Mouse (Mus musculus): ENCODE results near the gene Hivep1.

Gene Hivep1

DNA sequence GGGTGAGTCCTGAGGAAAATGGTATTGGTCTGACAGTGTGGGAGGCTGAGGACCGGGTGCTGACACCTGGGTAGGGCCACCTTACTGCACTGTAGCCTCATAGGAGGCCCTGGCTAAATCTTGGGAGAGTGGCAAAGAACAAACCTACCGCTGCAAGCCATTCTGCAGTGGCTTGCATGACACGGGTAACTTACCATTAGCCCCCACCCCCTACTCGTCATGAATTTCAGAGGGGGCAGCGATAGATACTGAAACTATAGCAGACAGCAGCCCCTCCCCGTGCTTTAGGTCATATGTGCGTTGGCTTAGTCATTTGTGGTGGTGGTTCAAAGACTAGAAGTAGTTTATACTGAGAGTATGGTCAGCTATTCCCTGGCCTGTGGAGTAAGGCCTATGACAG lies 61.8 kb downstream of the Hivep1 start:
- DNase-seq (ENCODE audit: low read depth), result no peak

DNA sequence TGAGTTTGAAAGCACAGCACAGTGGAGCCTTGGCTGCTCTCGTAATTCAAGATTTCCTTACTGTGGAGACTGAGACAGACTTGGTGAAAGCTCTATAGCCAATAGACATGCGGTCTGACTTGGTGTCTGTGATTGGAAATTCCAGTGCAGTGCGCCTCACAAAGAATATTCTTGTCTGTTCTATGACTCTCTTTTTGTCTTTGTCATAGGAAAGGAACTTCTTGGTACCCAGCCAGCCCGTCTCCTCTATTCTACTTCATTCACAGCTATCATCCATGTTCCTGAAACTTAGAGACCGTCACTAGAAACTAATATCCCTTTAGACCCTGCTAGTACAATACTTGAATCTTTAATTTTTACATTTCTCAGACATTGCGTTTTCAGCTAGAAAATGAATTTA lies 64.5 kb downstream of the Hivep1 start:
- no peak for DNase-seq (ENCODE audit: low read depth)

DNA sequence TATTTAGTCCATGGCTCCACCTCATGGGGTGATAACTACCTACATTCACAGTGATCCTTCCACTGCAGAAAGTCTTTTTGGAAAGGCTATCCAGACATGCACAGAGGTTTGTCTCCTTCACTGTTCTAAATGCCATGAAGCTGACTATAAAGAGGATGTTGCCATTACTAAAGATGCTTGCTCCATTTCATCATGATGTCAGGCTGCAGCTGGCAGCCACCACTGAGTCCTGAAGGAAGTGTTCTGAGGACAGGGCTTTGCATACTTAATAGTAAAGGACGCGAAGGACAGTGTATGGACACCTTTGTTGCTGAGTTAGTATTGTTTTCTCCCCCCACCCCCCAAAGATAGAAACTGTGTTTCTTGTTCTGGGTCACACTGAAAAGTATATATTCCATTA lies 67.2 kb downstream of the Hivep1 start:
- peak; percentile 42 for DNase-seq (ENCODE audit: low read depth)

DNA sequence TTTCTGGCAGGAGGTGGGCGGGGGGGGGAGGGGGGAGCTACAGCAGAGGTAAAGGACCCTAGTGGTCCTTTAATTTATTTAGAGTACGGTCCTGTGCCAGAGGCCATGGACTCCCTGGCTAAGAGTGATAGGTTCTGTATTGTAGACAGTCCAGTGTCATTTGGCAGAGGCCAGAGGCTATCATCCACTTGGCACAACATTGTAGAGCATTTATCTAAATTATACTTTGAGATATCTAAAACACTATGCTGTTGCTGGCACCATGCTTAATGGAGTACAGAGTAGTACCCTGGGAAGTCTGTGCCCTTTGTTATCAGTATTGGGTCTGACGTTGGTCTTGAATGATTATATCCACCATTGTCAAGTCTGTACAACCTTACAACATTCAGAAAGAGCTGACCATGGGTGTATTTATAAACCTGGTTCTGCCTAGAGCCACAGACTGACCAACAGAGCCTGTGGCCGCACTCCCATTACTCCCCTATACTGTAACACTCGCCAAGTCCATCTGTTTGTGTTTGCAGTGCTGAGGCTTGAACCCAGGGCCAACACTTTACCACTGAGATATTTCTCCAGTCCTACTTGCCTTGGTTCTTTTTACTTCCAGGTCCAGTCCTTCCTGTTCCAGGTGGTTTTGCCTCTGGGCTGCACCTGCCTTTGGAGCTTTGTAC lies 69.4 kb downstream of the Hivep1 start:
- DNase-seq (ENCODE audit: low read depth), result no peak

DNA sequence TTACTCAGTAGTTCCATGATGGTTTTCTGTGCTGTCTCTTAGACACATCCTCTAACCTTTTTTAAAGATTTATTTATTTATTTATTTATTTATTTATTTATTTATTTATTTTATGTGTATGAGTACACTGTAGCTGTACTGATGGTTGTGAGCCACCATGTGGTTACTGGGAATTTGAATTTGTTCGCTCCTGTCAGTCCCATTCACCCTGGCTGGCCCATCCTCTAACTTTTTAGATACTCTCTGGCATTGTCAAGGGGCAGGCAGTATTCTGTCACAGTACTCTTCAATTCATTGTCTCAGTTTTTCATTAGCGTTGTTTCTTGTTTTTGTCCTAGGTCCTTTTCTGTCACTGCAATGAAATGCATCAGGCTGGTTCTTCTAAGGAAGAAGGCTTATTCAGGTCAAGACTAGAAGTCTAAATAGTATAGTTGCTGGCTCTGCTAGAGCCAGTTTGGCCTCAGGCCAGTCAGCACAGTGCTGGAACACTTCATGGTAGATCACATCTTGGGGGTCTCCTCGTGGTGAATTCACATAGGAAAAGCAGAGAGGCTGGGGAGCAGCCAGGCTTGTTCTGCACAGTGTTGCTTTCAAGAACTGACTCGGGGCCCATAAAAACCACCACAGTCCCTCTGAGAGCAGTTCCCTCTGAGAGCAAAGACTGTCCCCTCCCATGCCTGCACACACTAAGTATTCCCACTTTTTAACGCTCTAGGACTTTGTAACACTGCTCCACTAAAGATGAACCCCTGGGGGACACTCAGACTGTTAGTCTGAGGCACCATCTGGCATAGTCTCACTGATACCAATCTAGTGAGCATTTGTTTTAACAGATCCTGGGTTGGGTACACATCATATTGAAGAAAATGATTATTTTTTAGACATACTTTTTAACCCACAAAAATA lies 70.2 kb downstream of the Hivep1 start:
- no peak for DNase-seq (ENCODE audit: low read depth)

DNA sequence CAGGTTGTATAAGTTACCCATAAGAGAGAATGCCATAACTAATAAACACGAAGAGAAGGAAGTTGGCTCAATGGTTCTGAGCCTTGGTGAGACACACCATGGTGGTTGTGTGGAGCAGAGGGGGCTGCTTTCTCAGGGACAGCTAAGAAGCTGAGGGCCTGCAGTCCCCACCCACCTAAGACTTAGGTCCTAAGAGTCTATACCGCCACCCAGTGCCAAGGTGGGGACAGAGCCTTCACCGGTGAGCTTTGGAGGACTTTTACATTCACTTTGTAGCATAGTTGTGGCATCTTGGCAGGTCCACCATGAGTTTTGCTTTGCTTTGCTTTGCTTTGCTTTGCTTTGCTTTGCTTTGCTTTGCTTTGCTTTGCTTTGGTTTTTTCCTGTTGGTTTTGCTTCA lies 92.8 kb downstream of the Hivep1 start:
- peak; percentile 51 for DNase-seq (ENCODE audit: low read depth)

DNA sequence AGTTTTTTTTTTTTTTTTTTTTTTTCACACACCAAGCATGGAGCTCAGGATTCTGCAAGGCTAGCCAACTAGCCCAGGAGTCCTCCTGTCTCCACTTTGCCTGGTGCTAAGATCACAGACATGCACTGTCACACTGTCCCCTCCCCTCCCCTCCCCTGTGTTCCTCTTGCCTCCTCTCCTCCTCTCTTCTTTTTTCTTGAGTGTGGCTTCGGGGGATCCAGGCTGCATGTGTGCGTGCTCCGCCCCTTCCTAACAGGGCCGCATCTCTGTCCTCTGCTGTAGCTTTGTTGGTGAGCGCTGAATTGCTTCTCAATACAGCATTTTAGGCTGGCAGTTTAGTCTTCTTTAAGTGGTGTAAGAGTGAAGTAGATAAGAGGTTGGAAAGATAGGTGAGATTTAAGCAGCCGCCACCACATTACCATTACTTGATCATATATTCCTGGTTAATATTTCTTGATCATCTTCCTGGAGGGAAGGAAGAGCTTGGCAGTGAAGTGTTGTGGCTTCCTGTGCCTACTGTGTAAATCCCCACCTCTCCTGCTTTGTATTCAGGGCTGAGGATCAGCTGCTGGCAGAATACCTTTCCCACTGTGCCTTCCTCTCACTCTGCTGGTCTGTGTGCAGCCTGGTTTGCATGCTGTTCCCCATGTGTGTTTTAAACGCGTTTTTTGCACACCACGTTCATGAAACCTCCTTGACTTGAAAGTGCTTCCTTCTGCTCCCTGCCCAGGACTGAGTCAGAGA lies 97.7 kb downstream of the Hivep1 start:
- peak; percentile 35 for DNase-seq (ENCODE audit: low read depth)

DNA sequence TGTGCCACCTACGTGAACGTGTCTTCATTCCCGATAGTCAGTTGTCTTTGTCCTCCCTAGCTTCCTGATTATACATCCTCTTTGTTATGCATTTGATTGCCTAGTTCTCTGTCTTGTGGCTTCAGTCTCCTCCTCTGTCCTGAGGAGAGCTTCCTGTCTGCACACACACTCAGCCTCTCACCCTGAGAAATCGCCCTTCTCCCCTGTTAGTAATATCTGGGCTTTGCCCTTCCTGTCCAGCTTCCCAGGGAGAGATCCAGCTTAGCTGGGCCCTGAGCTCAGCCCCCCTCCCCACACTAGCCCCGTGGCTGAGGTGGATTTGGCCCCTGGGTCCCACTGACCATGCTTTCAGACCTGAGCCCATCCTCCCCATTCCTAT lies 98.2 kb downstream of the Hivep1 start:
- DNase-seq (ENCODE audit: low read depth), result peak; percentile 53

DNA sequence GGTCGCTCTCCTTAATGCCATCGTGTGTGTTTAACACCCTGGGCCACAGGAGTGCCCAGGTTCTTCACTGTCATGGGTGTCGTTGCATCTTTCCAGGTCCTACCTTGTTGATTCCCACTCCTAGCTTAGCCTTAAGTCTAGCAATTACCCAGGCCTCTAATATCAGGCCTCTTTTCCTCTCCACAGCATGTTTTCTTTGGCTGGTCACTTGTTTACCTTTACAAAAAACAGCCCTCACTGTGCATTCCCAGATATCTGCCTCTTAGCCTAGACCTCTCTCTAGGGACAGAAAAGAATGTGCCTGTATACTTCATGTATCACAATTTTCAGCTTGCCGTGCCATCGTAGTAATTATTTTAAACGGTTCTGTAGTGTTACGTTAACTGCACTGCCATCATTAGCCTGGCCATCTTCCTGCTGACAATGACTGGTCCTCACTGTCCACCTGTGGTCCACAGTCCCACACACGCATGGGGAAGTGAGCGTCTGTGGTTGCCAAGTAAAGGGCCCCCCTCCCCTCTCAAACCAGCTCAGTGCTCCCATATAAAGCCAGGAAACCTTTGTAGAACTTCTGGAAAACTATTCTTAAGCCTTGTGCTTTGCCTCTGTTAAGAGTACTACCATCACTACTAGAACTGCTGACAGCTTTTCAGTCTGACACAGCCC lies 98.8 kb downstream of the Hivep1 start:
- DNase-seq (ENCODE audit: low read depth), result no peak

DNA sequence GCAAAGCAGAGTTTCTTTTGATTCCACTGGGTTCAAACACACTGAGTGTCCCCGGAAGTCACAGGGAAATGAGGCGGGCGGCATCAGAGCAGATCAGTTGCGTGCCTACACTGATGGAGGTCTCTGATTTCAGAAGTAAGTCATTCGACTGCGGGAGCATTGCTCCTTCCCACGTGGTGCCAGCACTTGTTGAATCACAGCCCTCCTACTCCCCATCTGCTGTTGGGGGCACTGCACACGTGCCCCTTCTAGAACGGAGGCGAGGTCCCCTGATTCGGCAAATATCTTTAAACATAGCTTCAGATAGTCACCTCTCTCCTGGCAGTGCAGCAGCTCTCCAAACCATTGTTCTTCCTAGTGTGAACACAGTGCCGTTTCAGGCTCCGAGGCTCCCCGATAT lies 106.4 kb downstream of the Hivep1 start:
- no peak for DNase-seq (ENCODE audit: low read depth)

DNA sequence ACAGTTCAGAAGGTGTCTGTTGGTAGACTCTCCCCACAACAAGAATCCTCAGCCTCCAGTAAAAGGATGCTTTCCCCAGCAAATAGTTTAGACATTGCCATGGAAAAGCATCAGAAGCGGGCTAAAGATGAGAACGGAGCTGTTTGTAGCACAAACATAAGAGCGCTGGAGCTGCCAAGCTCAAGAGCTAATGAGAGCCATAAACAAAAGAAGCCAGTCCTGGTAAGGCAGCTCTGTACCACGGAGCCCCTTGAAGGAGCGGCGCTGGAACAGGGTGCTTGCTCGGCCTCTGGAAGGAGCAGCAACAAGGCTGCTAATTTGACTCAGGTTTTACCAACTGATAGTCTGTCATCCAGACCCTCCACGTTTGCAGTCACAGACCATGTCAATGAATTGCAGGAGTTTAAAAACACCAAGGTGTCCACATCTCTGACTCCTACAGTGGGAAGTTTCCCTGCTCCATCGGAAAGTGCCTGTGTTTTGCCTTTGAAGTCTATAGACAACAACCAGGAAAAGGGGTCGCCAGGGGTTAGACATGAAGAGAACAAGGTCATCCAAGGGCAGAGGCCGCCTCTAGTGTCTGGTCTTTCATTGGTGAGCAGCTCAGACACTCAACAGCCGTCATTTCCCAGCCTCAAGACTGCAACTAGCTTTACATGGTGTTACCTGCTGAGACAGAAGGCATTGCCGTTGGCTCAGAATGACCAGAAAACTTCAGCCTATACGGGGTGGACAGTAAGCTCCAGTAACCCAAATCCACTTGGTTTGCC lies 107.8 kb downstream of the Hivep1 start:
- DNase-seq (ENCODE audit: low read depth), result no peak

DNA sequence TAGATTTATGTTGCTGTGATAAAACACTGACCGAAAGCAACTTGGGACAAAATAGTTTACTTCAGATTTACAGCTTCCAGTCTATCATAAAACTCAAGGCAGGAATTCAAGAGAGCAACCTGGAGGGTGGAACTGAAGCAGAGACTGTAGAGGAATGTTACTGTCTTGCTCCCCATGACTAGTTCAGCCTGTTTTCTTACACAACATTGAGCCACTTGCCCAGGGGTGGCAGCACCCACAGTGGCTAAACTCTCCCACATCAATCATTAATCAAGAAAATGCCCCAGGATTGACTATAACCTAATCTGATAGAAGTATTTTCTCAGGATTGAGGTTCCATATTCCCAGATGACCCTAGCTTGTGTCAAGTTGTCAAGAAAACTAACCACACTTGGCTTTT lies 119.0 kb downstream of the Hivep1 start:
- no peak for DNase-seq (ENCODE audit: low read depth)

DNA sequence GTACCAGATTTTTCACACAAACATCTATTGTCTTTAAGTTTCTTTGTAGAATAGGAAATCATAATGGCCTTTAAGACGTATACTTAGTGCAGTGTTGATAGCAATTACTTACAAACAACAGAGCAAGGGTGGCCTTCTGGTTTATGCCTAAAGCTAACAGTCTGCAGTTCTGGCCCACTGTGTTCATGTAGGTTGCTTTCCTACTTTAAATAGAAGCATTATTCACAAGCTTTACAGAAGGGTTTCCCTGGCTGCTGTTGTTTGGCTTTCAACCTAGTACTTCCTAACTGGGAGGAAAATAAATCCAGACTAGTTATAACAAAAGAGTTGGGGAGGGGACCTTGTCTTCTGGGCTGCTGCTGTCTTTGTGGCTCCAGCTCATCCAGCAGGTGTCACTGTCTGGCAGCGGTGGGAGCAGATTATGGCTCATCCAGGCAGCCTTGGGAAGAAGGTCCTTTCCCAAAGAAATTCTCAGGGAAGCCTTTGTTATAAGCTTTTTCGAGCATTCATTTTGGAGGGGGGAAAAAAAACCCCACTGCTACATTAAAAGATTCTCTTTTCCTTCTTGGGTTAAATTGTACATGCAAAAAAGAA lies 123.1 kb downstream of the Hivep1 start:
- DNase-seq (ENCODE audit: low read depth), result no peak

DNA sequence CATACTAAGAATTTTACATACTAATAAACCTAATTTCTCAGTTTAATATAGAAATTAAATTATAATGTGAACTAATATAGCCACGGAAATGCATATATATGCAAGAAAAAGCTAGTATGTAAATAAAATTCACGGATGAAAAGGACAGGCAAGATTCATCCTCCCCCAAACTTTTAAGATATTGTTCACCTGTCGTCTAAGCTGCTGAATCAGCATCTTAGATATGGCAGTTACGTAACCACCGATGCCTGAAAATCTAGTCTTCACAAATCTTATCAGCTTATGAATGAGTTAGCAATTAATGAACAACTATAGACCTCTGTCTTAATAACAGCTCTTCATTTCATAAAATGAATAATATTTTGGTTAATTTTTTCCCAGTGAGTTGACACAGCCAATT lies 130.8 kb downstream of the Hivep1 start:
- no peak for DNase-seq (ENCODE audit: low read depth)

DNA sequence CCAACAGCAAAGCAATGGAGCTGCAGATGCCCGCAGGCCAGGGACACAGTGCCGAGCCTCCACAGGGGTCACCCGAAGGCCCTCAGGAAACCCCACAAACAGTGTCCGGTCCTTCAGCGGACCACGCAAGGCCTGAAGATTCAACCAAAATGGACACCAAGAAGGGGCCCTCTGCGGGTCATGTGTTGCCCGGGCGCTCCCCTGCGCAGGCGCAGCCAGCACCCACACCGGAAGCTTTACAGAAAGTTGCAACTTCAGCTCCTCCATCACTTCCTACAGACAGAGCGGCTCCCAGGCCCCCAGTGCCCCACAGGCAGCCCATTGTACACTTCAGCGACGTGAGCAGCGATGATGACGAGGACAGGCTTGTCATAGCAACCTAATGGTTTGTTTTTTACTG lies 132.3 kb downstream of the Hivep1 start:
- DNase-seq (ENCODE audit: low read depth), result no peak

DNA sequence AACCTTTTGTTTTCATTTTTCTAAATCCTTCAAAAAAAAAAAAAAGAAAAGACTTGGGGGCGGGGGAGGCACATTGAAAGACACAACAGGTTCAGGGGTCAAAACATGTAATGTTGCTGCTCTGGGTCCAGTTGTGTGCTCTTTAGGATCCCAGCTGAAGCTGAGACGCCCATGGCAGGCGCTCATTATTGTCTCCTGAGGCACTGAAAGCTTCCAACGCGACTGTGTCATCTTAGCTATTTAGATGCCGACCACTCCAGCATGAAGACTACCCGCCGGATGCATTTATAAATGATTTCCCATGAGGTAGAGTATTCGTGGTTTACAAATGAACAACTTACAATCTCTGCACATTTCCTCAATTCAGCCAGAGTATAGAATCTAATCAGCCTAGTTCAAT lies 141.2 kb downstream of the Hivep1 start:
- DNase-seq (ENCODE audit: low read depth), result no peak

DNA sequence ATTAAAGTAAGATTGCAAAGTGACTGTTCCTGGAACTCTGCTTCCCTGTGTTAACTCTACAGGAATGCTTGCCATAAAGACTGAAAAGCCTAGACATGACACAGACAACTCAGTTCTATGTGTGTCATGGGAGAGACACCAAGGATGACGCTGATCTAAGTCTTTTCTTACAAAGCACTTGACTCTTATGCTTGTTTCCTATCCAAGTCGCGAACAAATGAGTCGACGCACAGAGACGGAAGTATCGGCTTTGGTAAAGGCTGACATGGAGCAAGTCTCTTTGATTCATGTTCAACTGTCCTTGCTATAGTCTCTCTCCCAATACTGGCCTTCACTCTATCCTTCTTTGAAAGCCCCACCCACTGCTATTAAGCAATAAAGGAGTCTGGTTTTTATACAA lies 143.8 kb downstream of the Hivep1 start:
- no peak for DNase-seq (ENCODE audit: low read depth)

DNA sequence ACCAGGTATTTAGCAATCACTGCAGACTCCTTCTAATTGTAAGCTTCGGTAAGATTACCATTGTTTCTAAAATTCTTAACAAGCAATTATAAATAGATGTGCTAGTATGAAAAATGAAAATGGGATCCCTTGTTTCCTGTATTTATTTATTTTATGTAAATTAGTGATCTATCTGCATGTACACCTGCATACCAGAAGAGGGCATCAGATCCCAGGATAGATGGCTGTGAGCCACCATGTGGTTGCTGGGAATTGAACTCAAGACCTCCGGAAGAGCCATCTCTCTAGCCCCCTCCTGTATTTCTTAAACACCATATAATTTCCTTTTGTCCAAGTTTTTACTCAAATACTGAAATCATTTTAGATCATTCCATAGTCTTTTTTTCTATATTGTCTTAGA lies 145.8 kb downstream of the Hivep1 start:
- no peak for DNase-seq (ENCODE audit: low read depth)

DNA sequence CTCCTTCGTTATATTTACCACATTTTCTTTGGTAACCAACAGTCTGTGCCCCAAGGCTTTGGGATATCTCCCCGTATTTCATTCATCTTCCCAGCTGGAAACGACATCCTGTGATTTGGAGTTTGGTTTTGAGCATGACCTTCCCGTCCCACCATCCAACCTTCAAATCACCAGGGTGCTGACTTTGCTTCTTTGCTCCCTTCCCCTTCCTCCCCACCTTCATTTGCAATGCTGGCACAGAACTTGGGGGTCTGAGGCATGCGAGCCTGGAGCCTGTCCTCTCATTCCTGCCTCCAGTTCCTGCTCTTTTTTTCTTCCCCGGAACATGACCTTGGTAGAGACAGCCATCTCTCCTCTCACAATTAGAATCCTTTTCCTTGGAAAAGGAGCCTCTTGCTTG lies 161.7 kb downstream of the Hivep1 start:
- no peak for DNase-seq (ENCODE audit: low read depth)

DNA sequence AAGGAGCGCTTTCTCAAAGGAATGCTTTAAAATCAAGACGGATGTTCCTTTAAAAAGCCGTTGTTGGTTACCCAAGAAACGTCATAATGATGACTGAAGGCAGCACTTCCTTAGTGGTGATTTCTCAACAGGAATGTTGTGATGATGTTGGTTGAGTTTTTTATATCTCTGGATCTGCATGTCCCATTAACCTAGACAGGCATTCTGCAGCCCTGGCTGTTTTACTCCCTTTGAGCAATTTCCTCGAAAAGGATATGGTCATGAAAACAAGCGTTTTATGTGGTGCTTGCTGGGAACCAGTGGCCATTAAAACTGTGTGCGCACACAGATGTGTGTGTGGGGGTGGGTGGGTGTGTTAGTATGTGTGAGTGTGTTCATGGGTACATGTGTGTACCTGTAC lies 170.6 kb downstream of the Hivep1 start:
- DNase-seq (ENCODE audit: low read depth), result peak; percentile 28

DNA sequence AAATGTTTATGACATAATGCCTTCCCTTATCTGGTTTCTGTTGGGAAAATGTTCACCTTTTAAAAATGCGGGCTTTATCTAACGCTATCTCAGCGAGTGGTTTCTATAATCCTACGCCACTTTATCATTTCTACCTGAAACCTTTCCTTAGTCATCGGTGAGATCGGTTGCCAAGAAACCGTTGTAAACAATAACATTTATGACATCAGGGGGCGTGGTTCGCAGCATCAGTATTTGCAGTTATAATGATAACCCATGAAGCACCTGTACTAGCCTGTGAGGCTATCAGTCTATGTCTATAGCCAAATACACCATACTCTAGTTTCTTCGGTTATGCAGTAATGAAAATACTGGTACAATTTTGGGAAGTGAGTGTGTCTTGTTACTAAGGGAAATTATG lies 177.0 kb downstream of the Hivep1 start:
- no peak for DNase-seq (ENCODE audit: low read depth)
